Mouse (Mus musculus) liver, embryonic 14.5 days (tissue): ENCODE measurements around the gene Mrpl2. TPM values are rescaled to one million over a fixed set of nuclear protein-coding genes. Genes with fewer than 3 reads are reported as not detected.
A peak's percentile ranks its signal among the peaks of the same experiment; 100 is the strongest.

Experiments
- ATAC-seq: fragments of 200-750 bp; cut with Nextera tagmentation; 2 replicates; pipeline ENCODE4 v1.8.0; 2017; ENCODE audit warnings: moderate number of reproducible peaks, mild to moderate bottlenecking, moderate library complexity; ENCODE audit not compliant: insufficient read depth
- DNase-seq, 3 experiments: peaks; one replicate each; pipeline ENCODE4 v3.0.0-alpha.2; 2012 to 2013; ENCODE audit warnings: low read depth in 3 of 3, low spot score in 3 of 3
- H3K27ac ChIP-seq: fragments of 300-500 bp; sonication (generic); 2 replicates; pipeline ENCODE4 v1.5.1; 2014; ENCODE audit warnings: moderate library complexity, mild to moderate bottlenecking, control low read depth, inconsistent platforms
- H3K27me3 ChIP-seq: fragments of 300-500 bp; sonication (generic); 2 replicates; pipeline ENCODE4 v1.6.1; 2014; ENCODE audit warnings: mild to moderate bottlenecking, low read length, moderate library complexity; ENCODE audit not compliant: control insufficient read depth, insufficient read depth
- H3K36me3 ChIP-seq: fragments of 300-500 bp; sonication (generic); replicated peaks from 2 replicates; pipeline ENCODE4 v1.6.1; 2014; ENCODE audit warnings: low read depth; ENCODE audit not compliant: control insufficient read depth, insufficient read depth
- H3K4me1 ChIP-seq, 2 experiments: fragments of 200-500 bp in 1 of 2; fragments of 300-500 bp in 1 of 2; sonication (generic) in 1 of 2; replicated peaks; 2 replicates each; pipeline ENCODE4 v1.6.1; 2012 to 2014; ENCODE audit warnings: antibody characterized with exemption in 1 of 2, inconsistent platforms in 1 of 2, low read length in 1 of 2; ENCODE audit not compliant: control insufficient read depth in 2 of 2, insufficient read depth in 2 of 2
- H3K4me2 ChIP-seq: fragments of 300-500 bp; sonication (generic); 2 replicates; pipeline ENCODE4 v1.6.1; 2014; ENCODE audit warnings: low read depth, mild to moderate bottlenecking, control low read depth, moderate library complexity
- H3K4me3 ChIP-seq, 2 experiments: fragments of 200-500 bp in 1 of 2; fragments of 300-500 bp in 1 of 2; sonication (generic) in 1 of 2; 2 replicates each; pipeline ENCODE4 v1.5.1; 2012 to 2014; ENCODE audit warnings: low read depth in 2 of 2, low read length in 2 of 2, mild to moderate bottlenecking in 2 of 2, control low read depth in 1 of 2, inconsistent platforms in 1 of 2, moderate library complexity in 1 of 2; ENCODE audit not compliant: insufficient read depth in 1 of 2
- H3K9ac ChIP-seq: fragments of 300-500 bp; sonication (generic); replicated peaks from 2 replicates; pipeline ENCODE4 v1.6.1; 2014; ENCODE audit warnings: mild to moderate bottlenecking, control low read depth, moderate library complexity
- H3K9me3 ChIP-seq: fragments of 300-500 bp; sonication (generic); 2 replicates; pipeline ENCODE4 v1.6.1; 2016; ENCODE audit warnings: low read length, mixed read lengths; ENCODE audit not compliant: control insufficient read depth
- CTCF ChIP-seq: IDR thresholded peaks from 2 replicates; pipeline ENCODE4 v1.5.1; 2016; ENCODE audit warnings: antibody characterized with exemption, low read depth, control low read depth
- EP300 ChIP-seq: IDR thresholded peaks from 2 replicates; pipeline ENCODE4 v1.6.1; 2016; ENCODE audit warnings: antibody characterized with exemption, low read depth
- WGBS: fragments of 180-500 bp; shearing (Covaris S2); extraction: QIAGEN DNeasy Blood & Tissue Kit; methylation state at CpG from one replicate; pipeline ENCODE4 v1.1.7; 2014; ENCODE audit not compliant: insufficient replicate concordance; 5-methylcytosine and 5-hydroxymethylcytosine counted together
- polyA plus RNA-seq, 2 experiments: library from polyadenylated mRNA; depleted of rRNA in 1 of 2; stranded (reverse) in 1 of 2; unstranded in 1 of 2; fragments of >200 nt; fragmentation: Nextera tagmentation in 1 of 2; extraction: Ambion mirVana in 1 of 2; gene quantifications; 2 replicates each; pipeline versions ENCODE4 v1.2.1 to v1.2.3; 2012 to 2014

Gene Mrpl2
- polyA plus RNA-seq (2012; rRNA removed) (36.1 and 46.6 TPM in 2 replicates), polyA plus RNA-seq (2014; fragmentation: Nextera tagmentation; extraction: Ambion mirVana) (84.6 and 91.0 TPM in 2 replicates)

- peaks cover 12 to 21% of the 10 kb centered on the region in 2 experiments for H3K4me1 ChIP-seq
- peak; percentile 97 to 98 (median 97) for DNase-seq
- H3K4me2 ChIP-seq = peak within 1 kb of the TSS; percentile 99
- TF ChIP-seq CTCF (no peak), EP300 (no peak)
- peak within 1 kb of the TSS; percentile 71 for H3K9ac ChIP-seq
- no peaks in the 10 kb centered on the region; the same call in 1 of the 2 replicates for H3K36me3 ChIP-seq
- H3K4me3 ChIP-seq = peak within 1 kb of the TSS; percentile 88 to 95
- no peaks in the 10 kb centered on the region for H3K27me3 ChIP-seq
- ATAC-seq = peak; percentile 81
- H3K9me3 ChIP-seq = no peaks in the 10 kb centered on the region
- under 1% methylated on average over 53 of the region's 53 CpGs for WGBS
- H3K27ac ChIP-seq = peak within 1 kb of the TSS; percentile 65
These were observed at the start of gene Mrpl2, which contains the start of gene Klc4 for GRCm38 (mm10) chr17:46645561-46646321. TSS of gene Mrpl2 (plus strand) at chr17:46646229. TSS of gene Klc4 (minus strand) at chr17:46646022.

- H3K4me1 ChIP-seq = no peaks in the 10 kb centered on the region
- ATAC-seq (no peak), DNase-seq (no peak)
- no peak for TF ChIP-seq CTCF
- no peak for TF ChIP-seq EP300
- no peaks in the 10 kb centered on the region for H3K9me3 ChIP-seq
- no peak overlapping the region for H3K9ac ChIP-seq
- no peaks in the 10 kb centered on the region for H3K27me3 ChIP-seq
- 47% methylated on average over 11 of the region's 11 CpGs for WGBS
- no peak overlapping the region for H3K4me3 ChIP-seq
- no peaks in the 10 kb centered on the region for H3K36me3 ChIP-seq
- no peak overlapping the region for H3K27ac ChIP-seq
- H3K4me2 ChIP-seq = no peak overlapping the region
These were observed 48.1 kb upstream of the Mrpl2 start for GRCm38 (mm10) chr17:46597956-46598355.

- no peak overlapping the region for H3K4me3 ChIP-seq
- TF ChIP-seq CTCF = no peak
- TF ChIP-seq EP300 = no peak
- H3K9ac ChIP-seq = no peak overlapping the region
- DNase-seq (no peak), ATAC-seq (no peak)
- no peaks in the 10 kb centered on the region for H3K27me3 ChIP-seq
- no peaks in the 10 kb centered on the region for H3K9me3 ChIP-seq
- H3K4me1 ChIP-seq = no peaks in the 10 kb centered on the region
- 57% methylated on average over 4 of the region's 4 CpGs for WGBS
- no peak overlapping the region for H3K27ac ChIP-seq
- no peak overlapping the region for H3K4me2 ChIP-seq
- no peaks in the 10 kb centered on the region for H3K36me3 ChIP-seq
These were observed 47.1 kb upstream of the Mrpl2 start for GRCm38 (mm10) chr17:46598963-46599362.

- ATAC-seq (no peak), DNase-seq (no peak)
- Histone ChIP-seq H3K36me3 (no peaks in the 10 kb centered on the region), H3K27ac (no peak overlapping the region), H3K9ac (no peak overlapping the region), H3K4me2 (no peak overlapping the region), H3K4me1 (no peaks in the 10 kb centered on the region), H3K4me3 (no peak overlapping the region), H3K27me3 (no peaks in the 10 kb centered on the region), H3K9me3 (no peaks in the 10 kb centered on the region)
- WGBS = 66% methylated on average over 2 of the region's 2 CpGs
- TF ChIP-seq CTCF = no peak
- no peak for TF ChIP-seq EP300
These were observed 45.5 kb upstream of the Mrpl2 start for GRCm38 (mm10) chr17:46600569-46600968.

- Histone ChIP-seq H3K9me3 (no peaks in the 10 kb centered on the region), H3K9ac (no peak overlapping the region), H3K36me3 (no peaks in the 10 kb centered on the region), H3K4me3 (no peak overlapping the region), H3K4me1 (no peaks in the 10 kb centered on the region), H3K27me3 (no peaks in the 10 kb centered on the region), H3K4me2 (no peak overlapping the region), H3K27ac (no peak overlapping the region)
- ATAC-seq = no peak
- no peak for DNase-seq
- WGBS = 42% methylated on average over 9 of the region's 9 CpGs
- TF ChIP-seq EP300 (no peak), CTCF (no peak)
These were observed 43.8 kb upstream of the Mrpl2 start for GRCm38 (mm10) chr17:46602212-46602611.
